Mouse (Mus musculus): Measurements from ENCODE around the gene Imp3.
"Not testable (repeated sequence)": the region's sequence is repeated elsewhere in the genome, so short reads cannot be mapped to it uniquely, and the experiment has no call there.

Gene Imp3

DNA sequence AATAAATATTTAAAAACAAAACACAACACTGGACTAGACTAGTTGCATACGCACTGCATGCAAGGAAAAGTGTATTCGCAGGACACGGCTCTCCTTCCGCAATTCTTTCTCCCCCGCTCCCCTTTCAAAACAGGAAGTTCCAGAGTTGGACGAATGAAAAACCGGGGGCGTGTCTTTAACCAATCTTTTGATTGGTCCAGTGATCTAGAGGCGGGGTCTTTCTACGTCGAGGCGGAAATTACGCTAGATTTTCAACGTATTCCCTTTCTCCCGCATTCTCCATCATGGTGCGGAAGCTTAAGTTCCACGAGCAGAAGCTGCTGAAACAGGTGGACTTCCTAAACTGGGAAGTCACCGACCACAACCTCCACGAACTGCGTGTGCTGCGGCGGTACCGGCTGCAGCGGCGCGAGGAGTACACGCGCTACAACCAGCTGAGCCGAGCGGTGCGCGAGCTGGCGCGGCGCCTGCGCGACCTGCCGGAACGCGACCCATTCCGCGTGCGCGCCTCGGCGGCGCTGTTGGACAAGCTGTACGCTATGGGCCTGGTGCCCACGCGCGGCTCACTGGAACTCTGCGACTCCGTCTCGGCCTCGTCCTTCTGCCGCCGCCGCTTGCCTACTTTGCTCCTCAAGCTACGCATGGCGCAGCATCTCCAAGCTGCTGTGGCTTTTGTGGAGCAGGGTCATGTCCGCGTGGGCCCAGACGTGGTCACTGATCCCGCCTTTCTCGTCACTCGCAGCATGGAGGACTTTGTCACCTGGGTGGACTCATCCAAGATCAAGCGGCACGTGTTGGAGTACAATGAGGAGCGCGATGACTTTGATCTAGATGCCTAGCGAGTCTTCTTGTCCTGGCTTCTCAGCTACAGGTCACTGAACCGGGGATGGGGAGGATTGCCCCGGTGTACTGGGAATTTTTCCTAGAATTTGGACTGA, at the start of gene Imp3:
Gene Imp3, plus strand, starts transcription at position 253 of the 938 bp plus-strand sequence.
- peak; percentile 82 to 89 for DNase-seq (ENCODE audit: low read depth in 2 of 2, low spot score in 2 of 2)

DNA sequence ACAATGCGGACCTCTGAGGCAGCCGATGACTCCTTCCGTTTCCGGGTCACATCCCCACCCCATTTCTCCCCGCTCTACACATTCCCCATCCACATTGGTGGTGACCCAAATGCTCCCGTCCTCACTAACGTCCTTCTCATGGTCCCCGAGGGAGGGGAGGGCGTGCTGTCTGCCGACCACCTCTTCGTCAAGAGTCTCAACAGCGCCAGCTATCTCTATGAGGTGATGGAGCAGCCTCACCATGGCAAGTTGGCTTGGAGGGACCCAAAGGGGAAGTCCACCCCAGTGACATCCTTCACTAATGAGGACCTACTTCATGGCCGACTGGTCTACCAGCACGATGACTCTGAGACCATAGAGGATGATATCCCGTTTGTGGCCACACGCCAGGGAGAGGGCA, 49.7 kb upstream of the Imp3 start:
- no peak for DNase-seq (ENCODE audit: low read depth in 2 of 2, low spot score in 2 of 2)

DNA sequence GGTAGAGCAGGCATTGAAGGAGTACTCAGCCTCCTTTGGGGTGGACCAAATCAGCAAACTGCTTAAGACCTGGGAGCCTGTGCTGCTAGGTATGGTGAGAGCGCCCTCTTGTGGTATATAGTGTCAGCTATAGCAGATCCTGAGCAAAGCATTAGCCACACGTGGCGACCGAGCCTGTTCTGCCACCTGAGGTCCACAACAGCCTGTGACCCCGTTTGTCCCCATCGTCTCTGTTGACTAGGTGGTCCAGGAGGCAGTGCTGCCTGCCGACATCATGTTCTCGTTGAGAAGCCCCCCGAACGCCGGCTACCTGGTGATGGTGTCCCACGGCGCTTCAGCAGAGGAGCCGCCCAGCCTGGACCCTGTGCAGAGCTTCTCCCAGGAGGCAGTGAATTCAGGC, 47.5 kb upstream of the Imp3 start:
- peak; percentile 58 to 64 for DNase-seq (ENCODE audit: low read depth in 2 of 2, low spot score in 2 of 2)

DNA sequence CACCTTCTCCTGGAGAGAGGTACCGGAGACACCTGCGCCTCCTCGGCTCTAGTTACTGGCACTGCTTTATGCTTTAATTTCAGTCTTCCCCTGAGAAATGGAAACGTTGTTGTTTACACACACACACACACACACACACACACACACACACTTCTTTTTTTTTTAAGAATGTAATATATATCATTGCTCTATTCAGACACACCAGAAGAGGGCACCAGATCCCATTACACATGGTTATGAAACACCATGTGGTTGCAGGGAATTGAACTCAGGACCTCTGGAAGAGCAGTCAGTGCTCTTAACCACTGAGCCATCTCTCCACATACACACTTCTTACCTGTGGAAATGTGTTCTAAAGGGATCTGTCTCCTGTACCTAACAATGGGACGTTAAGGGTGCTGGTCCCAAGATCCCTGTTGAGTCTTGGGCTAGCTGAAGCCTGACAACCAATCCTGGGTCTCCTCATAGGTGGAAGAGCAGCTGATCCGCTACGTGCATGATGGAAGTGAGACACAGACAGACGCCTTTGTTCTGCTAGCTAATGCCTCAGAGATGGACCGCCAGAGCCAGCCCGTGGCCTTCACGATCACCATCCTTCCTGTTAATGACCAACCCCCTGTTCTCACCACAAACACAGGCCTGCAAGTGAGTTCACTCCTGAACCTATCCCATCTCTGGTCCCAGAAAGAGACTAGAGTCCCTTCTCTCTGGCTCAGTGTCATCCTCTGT, 46.6 kb upstream of the Imp3 start:
- DNase-seq (ENCODE audit: low read depth in 2 of 2, low spot score in 2 of 2): no peak

DNA sequence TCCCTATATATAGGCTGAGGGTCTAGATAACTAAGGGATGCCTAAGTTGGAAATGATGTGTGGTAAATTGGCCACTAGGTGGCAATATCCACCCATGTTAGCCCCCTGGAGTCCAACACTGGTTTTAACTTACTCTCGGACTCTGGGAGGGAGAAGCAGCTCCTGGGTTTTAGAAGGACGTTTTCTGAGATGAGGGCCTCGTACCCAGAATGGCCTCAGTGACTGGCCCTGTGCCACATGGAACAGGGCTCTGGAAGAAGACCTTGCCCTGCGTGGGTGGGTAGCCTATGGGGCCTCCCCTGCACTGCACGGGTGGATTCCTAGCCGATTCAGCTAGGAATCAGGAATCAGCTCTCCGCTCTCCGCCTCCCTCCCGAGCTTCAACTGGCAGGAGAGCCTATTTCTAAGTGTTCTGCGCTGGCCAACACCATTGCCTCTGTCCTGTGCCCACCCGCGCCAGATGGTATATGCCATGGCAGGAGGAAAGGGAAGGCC, 45.7 kb upstream of the Imp3 start:
- DNase-seq (ENCODE audit: low read depth in 2 of 2, low spot score in 2 of 2): peak; percentile 50 to 63

DNA sequence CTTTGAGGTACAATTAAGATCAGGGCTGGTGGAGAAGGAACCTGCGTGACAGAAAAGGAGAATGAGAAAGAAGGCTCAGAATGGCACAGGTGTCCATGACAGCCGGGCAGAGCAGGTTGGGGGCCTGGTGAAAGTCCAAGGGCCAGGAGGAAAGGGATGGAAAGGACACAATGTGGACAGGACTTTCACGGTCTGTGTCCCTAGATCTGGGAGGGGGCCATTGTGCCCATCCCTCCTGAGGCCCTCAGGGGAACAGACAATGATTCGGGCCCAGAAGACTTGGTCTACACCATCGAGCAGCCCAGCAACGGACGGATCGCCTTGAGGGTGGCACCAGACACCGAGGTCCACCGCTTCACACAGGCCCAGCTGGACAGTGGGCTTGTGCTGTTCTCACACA, 45.2 kb upstream of the Imp3 start:
- no peak for DNase-seq (ENCODE audit: low read depth in 2 of 2, low spot score in 2 of 2)

DNA sequence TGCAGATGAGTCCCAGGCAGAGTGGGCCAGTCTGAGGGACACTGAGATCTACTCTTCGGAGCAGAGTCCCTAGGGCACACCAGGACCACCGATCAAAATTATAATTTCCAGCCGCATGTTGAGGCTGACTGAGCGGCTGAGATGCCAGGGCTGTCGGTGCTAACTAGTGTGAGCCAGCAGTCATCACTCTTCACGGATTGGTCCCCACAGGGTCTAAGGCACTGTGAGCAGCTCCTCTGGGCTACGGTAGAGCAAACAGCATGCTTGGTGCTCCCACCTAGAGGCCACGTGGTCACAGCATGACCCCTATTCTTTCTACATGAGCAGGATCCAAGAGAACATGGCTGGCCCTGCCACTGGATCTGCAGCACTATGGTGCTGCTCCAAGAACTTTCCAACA, 44.0 kb upstream of the Imp3 start:
- no peak for DNase-seq (ENCODE audit: low read depth in 2 of 2, low spot score in 2 of 2)

DNA sequence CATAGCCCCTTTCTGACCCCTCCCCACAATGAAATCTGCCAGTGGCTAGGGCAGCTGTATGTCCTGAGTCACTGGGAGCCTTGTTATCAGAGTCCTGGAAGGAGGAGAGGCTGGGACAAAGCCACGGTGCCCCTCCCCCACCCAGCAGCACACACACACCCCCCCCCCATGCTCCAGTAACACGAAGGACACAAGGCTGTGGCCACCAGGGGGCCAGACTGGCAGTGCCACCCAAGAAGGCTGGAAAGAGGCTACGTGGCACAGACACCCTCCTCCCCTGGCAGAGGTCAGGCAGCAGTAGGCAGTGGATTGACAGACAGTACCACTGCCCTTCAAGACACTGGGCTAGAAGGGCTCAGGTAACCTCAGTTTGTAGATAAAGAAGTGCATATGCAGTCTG, 43.3 kb upstream of the Imp3 start:
- no peak for DNase-seq (ENCODE audit: low read depth in 2 of 2, low spot score in 2 of 2)

DNA sequence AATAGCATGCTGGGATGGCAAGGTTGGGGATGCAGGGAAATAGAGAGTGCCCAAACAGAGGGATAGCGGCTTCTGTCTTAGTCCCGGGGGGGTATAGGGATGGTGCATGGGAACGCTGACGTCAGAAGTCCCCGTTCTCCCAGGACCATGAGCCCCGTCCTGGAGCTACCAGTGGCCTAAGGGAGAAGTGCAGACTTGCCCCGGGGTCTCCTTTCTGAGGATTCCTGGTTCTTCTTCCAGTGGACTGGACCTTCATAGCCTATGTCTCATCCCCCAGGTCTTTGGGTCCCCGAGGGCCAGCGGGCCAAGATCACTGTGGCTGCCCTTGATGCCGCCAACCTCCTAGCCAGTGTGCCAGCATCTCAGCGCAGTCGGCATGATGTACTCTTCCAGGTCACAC, 40.5 kb upstream of the Imp3 start:
- no peak for DNase-seq (ENCODE audit: low read depth in 2 of 2, low spot score in 2 of 2)

DNA sequence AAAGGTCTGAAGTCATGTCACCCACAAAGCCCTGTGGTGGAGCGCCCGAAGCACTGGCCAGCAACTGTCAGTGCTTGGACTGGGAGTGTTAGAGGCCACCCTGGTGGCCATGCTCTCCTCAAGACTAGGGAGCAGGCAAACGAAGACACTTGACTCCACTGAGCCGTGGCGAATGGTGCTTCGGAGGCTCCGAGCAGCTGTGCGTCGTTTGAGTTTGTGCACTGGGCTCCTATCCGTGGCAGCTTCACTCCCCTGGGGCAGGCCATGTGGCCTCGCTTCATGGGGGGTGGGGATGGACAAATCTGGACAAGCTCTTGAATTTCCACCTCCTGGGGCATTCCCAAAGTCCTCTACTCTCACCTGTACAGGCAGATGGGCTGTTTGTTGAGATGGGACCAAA, 37.9 kb upstream of the Imp3 start:
- DNase-seq (ENCODE audit: low read depth in 2 of 2, low spot score in 2 of 2): no peak

DNA sequence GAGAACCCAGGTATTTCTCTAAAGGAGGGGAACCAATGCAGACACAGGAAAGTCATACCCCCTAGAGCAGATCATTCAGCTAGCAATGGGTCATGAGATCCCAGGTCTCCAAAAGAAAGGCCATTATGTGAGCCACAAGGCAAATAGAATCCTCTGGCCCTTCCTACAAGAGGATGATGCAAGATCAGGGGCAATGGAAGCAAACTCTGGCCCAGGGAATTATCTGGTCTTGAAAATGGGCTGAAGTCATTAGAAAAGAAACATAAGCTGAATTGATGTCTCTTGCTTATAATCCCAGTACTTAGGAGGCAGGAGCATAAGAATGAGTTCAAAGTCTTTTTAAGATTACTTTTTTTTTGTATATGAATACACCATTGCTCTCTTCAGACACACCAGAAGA, 37.2 kb upstream of the Imp3 start:
- no peak for DNase-seq (ENCODE audit: low read depth in 2 of 2, low spot score in 2 of 2)

DNA sequence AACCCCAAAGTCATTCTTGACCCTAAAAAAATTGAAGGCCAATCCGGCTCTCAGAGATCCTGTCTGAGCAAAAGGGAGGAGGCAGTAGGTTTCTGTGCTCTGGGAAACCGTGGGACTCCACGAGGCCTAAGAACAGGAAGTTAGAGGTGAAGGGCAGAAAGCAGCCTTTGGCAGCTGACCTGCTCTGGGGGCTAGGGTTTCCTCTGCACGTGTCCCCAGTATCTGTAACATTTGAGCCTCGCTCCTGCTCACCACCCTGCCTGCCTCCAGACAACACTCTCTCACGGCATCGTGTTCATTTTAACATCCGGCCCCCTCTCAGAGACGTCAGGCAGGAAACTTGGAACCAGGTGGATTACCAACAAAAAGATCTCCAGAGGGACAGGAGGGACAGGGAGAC, 36.7 kb upstream of the Imp3 start:
- no peak for DNase-seq (ENCODE audit: low read depth in 2 of 2, low spot score in 2 of 2)

DNA sequence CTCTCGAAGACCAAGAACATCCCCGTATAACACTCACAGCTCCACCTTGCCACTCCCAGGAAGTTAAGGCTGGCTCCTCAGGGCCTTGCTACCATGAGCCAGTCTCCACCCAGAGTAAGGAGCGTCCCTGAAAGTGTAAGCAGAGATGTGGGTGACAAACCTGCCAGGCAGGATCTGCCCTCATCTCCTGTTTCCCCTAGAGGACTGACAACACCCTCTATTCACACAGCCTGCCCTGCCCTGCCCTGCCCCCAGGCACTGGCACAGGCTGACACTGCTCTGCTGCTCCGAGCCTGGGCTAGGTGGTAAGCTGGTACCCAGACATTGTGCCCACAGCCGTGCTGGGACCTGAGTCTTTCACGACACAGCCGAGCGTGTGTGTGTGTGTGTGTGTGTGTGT, 36.1 kb upstream of the Imp3 start:
- DNase-seq (ENCODE audit: low read depth in 2 of 2, low spot score in 2 of 2): no peak

DNA sequence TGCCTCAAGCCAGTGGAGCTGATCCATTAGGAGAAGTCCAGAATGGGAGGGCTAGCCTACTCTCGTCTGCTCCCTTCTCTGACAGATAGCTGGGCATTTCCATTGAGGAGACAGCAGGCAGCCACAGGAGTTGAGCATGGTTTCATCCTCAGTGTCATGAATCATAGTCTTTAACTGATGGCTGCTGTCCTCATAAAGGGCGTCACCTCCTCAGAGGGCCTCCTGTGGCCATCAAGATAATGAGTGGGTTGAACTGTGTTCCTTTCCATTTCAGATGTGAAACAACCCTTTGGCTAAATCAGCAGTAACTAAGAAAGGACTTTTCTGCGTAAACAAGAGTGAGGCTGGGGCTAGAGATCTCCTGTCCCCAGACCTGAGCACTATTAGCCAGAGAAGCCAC, 33.6 kb upstream of the Imp3 start:
- no peak for DNase-seq (ENCODE audit: low read depth in 2 of 2, low spot score in 2 of 2)

DNA sequence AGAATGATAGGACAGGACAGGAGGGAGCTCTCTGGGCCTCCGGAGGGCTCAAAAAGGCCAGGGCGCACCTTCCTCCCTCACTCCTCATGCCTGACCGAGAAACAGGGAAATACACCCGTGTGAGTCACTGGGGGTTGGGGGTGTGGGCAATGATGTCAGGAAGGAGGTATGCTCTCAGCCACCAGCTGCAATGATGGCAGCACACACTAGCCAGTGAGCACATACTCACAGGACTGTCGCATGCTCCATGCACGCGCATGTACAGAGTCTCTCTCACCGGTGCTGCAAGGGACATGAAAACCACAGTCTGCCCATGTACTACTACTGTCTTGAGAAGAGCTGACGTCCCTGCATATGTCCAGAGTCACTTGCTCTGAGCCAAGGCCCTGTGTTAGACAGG, 29.7 kb upstream of the Imp3 start:
- no peak for DNase-seq (ENCODE audit: low read depth in 2 of 2, low spot score in 2 of 2)

DNA sequence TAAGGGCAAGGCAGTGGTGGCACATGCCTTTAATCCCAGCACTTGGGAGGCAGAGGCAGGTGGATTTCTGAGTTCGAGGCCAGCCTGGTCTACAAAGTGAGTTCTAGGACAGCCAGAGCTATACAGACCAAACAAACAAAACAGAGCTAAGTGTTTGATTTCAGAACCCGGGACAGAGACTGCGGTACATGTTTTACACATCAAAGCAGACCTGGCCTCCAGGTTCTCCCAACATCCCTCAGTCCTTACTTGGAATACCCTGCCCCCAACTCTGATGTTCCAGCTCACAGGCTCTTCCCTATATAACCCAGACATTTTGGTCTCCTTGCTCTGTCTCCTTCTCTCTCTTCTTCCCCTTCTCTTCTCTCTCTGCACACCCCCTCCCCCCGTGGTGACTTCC, 27.3 kb upstream of the Imp3 start:
- DNase-seq (ENCODE audit: low read depth in 2 of 2, low spot score in 2 of 2): not testable (repeated sequence)

DNA sequence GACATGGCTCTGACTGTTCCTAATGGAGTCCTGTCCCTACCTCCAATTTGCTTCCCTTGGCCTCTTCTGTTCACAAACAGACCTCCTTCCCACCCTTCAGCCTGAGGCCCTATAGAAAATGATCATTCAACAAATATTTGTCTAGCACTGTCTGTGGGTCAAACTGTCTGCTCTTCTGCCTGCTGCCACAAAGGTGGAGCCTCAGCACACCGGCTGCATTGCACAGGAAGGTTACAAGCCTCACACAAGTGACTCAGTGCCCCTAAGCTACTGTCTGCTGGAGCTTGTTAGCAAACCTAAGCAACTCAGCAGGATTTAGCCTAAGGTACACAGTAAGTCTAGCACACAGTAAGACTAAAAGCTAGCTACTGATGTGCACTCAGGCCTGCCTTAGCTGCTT, 26.3 kb upstream of the Imp3 start:
- no peak for DNase-seq (ENCODE audit: low read depth in 2 of 2, low spot score in 2 of 2)

DNA sequence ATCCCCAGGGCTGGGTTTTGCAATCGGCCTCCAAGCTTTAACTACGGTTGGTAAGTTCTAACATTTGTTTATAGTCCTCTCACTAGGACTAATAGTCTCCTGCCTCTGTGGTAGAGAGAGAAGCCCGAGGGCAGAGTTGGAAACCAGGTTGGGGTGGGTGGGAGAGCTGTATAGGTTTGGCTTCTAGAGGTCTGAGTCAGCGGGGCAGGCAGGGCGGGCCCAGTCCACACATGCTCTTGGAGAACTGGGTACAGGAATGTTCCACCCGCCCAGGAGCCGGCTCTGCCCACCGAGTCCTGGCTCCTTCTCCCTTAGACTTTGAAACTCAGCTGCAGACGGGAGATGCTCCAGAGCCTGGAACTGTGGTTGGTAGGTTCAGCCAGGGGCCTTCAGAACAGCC, 23.3 kb upstream of the Imp3 start:
- DNase-seq (ENCODE audit: low read depth in 2 of 2, low spot score in 2 of 2): no peak

DNA sequence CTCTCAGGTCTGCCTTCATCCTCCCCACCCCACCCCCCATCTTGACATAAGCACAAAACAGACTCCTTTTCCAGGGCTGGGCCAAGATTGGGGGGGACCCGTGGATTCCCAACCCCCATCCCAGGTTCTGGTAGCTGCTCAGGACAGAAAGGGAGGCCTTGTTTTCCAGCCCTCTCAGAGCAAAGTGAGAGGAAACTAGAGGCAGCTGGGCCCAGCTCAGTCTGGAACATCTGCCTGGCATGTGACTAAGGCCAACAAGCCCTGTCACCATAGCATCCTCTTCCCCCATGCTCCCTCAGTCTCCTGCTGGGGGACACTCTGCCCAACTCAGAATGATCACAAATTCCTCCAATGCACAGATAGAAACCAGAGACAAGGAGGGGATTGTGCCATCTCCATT, 22.2 kb upstream of the Imp3 start:
- DNase-seq (ENCODE audit: low read depth in 2 of 2, low spot score in 2 of 2): no peak

DNA sequence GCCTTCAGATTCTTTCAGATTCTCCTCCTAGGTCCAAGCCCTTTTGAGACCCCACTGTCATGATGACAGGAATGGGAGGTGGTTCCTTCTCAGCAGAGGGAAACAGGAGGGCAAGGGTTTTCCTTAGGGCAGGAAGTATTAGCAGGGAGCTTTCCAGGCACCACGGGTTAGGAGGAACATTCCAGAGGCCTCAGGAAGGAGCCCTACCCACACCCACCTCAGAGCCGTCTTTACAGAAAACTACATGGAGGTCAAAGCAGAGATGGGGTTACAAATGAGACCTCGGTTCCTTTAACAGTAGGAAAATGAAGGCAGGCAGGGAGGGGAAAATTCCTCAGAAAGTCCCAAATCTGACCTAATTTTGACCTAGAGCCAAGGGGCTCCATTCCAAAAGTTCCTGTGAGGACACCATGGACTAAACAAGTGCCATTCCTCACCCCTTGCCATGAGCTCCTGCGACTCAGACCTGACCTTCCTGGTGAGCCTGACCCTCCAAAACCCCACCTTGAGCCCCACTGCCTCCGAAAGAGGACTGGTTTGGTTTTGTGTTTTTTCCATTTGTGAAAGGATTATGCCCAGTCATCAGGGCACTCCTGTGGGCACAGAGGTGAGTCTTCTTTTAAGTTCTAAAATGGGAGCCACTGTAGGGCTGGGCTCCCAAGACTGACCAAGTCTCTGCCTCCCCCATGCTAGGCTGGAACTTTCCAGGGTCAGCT, 21.4 kb upstream of the Imp3 start:
- no peak for DNase-seq (ENCODE audit: low read depth in 2 of 2, low spot score in 2 of 2)

DNA sequence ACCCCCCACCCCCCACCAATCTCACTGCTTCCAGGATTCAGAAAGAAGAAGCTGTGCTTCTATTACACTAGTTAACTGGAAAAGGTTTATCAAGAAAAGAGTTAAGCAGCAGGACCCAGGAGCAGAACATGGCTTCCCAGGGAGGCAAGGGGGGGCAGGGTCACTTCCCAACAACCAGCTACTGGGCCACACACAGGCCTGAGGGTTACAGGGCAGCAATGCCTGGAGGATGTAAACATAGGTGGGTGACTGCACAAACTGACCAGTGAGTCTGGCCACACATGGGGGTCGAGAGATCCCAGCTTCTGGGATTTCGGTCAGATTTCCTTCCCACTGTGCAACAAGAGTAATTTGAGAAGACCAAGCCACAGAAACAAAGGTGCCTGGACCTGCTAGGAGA, 20.1 kb upstream of the Imp3 start:
- DNase-seq (ENCODE audit: low read depth in 2 of 2, low spot score in 2 of 2): no peak

DNA sequence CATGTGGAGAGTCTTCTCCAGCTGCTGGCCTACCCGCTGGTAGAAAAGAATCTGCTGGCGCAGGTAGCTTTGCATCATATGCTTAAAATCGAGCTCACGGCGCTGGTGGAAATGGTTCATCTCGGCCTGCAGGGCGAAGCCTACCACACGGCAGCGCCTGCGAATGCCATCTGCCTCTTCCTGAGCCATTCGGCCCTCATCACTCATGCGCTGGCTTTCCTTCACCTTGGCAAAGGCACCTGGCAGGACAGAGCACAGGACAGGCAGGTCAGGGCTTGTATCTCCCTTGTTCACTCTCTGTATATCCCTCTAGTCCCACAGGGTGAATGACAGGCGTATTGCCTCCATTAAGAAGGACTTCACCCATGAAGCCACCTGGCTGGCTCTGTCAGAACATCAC, 18.8 kb upstream of the Imp3 start:
- DNase-seq (ENCODE audit: low read depth in 2 of 2, low spot score in 2 of 2): no peak

Data from CD8-positive naive resting alpha-beta T cell, adult 2 months (primary cell).